Mouse (Mus musculus): ENCODE measurements around the gene Gdpd3. TPM values are rescaled to one million over a fixed set of nuclear protein-coding genes. Genes with fewer than 3 reads are reported as not detected.
A peak's percentile ranks its signal among the peaks of the same experiment; 100 is the strongest.

Gene Gdpd3
- total RNA-seq, 1 experiment: 4.0 TPM

- in situ Hi-C loops (cut with MboI; ENCODE audit: low sequenced_read_pairs in 2 of 2, unreplicated experiment in 2 of 2): no loop called here
- H3K4me3 ChIP-seq (ENCODE audit: insufficient read depth in 1 of 2, low read depth in 1 of 2, low read length in 2 of 2, poor library complexity in 1 of 2, severe bottlenecking in 1 of 2): no peak overlapping the region
- no peaks in the 10 kb centered on the region for H3K9me3 ChIP-seq (ENCODE audit: control insufficient read depth, insufficient read depth, low read depth, low read length)
- H3K9ac ChIP-seq (ENCODE audit: insufficient read depth, low read depth, low read length, poor library complexity, severe bottlenecking): no peak overlapping the region
- no peak overlapping the region for H3K27ac ChIP-seq (ENCODE audit: insufficient read depth, low read depth, low read length, poor library complexity, severe bottlenecking)
- peaks cover 61% of the 10 kb centered on the region for H3K36me3 ChIP-seq (ENCODE audit: control insufficient read depth, insufficient read depth, low read length, poor library complexity, severe bottlenecking)
- H3K4me1 ChIP-seq (ENCODE audit: control insufficient read depth in 2 of 2, insufficient read depth in 2 of 2, low read length in 2 of 2, poor library complexity in 1 of 2): peaks cover 0 to 7% of the 10 kb centered on the region in 2 experiments; a peak in 1 of 4 replicates
- DNase-seq (ENCODE audit: low read depth, low spot score): no peak
- no peak for TF ChIP-seq ZNF384 (IDR thresholded peaks at IDR 0.05; ENCODE audit: low read depth, low read length)
- no peak for TF ChIP-seq ZC3H11A (IDR thresholded peaks at IDR 0.05; ENCODE audit: borderline replicate concordance, low read depth, low read length)
- no peak for TF ChIP-seq MAFK (IDR thresholded peaks at IDR 0.05; ENCODE audit: insufficient read depth, low read depth, low read length)
- TF ChIP-seq HCFC1 (IDR thresholded peaks at IDR 0.05; ENCODE audit: borderline replicate concordance, insufficient read depth, low read length): no peak
- no peak for TF ChIP-seq CHD2 (IDR thresholded peaks at IDR 0.05; ENCODE audit: low read depth, low read length)
Observed at GRCm38 (mm10) chr7:126786142-126786541, 20.0 kb downstream of the Gdpd3 start.

GRCm38 (mm10) chr7:126789141-126789540, 23.0 kb downstream of the Gdpd3 start:
- in situ Hi-C loops (cut with MboI; ENCODE audit: low sequenced_read_pairs in 2 of 2, unreplicated experiment in 2 of 2): no loop called here

GRCm38 (mm10) chr7:126791851-126792720, 26.0 kb downstream of the Gdpd3 start, which contains the start of gene Ppp4c:
TSS of gene Ppp4c (minus strand) at chr7:126792496.
- peaks cover 0 to 7% of the 10 kb centered on the region in 2 experiments; a peak in 1 of 4 replicates for H3K4me1 ChIP-seq (ENCODE audit: control insufficient read depth in 2 of 2, insufficient read depth in 2 of 2, low read length in 2 of 2, poor library complexity in 1 of 2)
- TF ChIP-seq HCFC1 (IDR thresholded peaks at IDR 0.05; ENCODE audit: borderline replicate concordance, insufficient read depth, low read length) (peak; percentile 79), ZC3H11A (IDR thresholded peaks at IDR 0.05; ENCODE audit: borderline replicate concordance, low read depth, low read length) (no peak)
- H3K9ac ChIP-seq (ENCODE audit: insufficient read depth, low read depth, low read length, poor library complexity, severe bottlenecking): peak within 1 kb of the TSS; percentile 98
- H3K36me3 ChIP-seq (ENCODE audit: control insufficient read depth, insufficient read depth, low read length, poor library complexity, severe bottlenecking): peaks cover 51% of the 10 kb centered on the region
- in situ Hi-C loops (cut with MboI; ENCODE audit: low sequenced_read_pairs in 2 of 2, unreplicated experiment in 2 of 2): no loop called here
- H3K4me3 ChIP-seq (ENCODE audit: insufficient read depth in 1 of 2, low read depth in 1 of 2, low read length in 2 of 2, poor library complexity in 1 of 2, severe bottlenecking in 1 of 2): peak within 1 kb of the TSS; percentile 88 to 95
- peak; percentile 98 for DNase-seq (ENCODE audit: low read depth, low spot score)
- H3K27ac ChIP-seq (ENCODE audit: insufficient read depth, low read depth, low read length, poor library complexity, severe bottlenecking): peak within 1 kb of the TSS; percentile 96
- no peaks in the 10 kb centered on the region for H3K9me3 ChIP-seq (ENCODE audit: control insufficient read depth, insufficient read depth, low read depth, low read length)

More at GRCm38 (mm10) chr7:126789141-126789540, 23.0 kb downstream of the Gdpd3 start:
- TF ChIP-seq ZC3H11A (IDR thresholded peaks at IDR 0.05; ENCODE audit: borderline replicate concordance, low read depth, low read length) (no peak), CHD2 (IDR thresholded peaks at IDR 0.05; ENCODE audit: low read depth, low read length) (no peak), HCFC1 (IDR thresholded peaks at IDR 0.05; ENCODE audit: borderline replicate concordance, insufficient read depth, low read length) (no peak), MAFK (IDR thresholded peaks at IDR 0.05; ENCODE audit: insufficient read depth, low read depth, low read length) (no peak), ZNF384 (IDR thresholded peaks at IDR 0.05; ENCODE audit: low read depth, low read length) (no peak)
- Histone ChIP-seq H3K9ac (ENCODE audit: insufficient read depth, low read depth, low read length, poor library complexity, severe bottlenecking) (no peak overlapping the region), H3K4me3 (ENCODE audit: insufficient read depth in 1 of 2, low read depth in 1 of 2, low read length in 2 of 2, poor library complexity in 1 of 2, severe bottlenecking in 1 of 2) (no peak overlapping the region), H3K4me1 (ENCODE audit: control insufficient read depth in 2 of 2, insufficient read depth in 2 of 2, low read length in 2 of 2, poor library complexity in 1 of 2) (peaks cover 0 to 4% of the 10 kb centered on the region in 2 experiments; a peak in 1 of 4 replicates), H3K27ac (ENCODE audit: insufficient read depth, low read depth, low read length, poor library complexity, severe bottlenecking) (no peak overlapping the region), H3K9me3 (ENCODE audit: control insufficient read depth, insufficient read depth, low read depth, low read length) (no peaks in the 10 kb centered on the region), H3K36me3 (ENCODE audit: control insufficient read depth, insufficient read depth, low read length, poor library complexity, severe bottlenecking) (peaks cover 55% of the 10 kb centered on the region)
- no peak for DNase-seq (ENCODE audit: low read depth, low spot score)

GRCm38 (mm10) chr7:126792721-126793443, 26.7 kb downstream of the Gdpd3 start:
- TF ChIP-seq CHD2 (IDR thresholded peaks at IDR 0.05; ENCODE audit: low read depth, low read length) (no peak), HCFC1 (IDR thresholded peaks at IDR 0.05; ENCODE audit: borderline replicate concordance, insufficient read depth, low read length) (no peak), MAFK (IDR thresholded peaks at IDR 0.05; ENCODE audit: insufficient read depth, low read depth, low read length) (no peak), ZNF384 (IDR thresholded peaks at IDR 0.05; ENCODE audit: low read depth, low read length) (no peak), ZC3H11A (IDR thresholded peaks at IDR 0.05; ENCODE audit: borderline replicate concordance, low read depth, low read length) (no peak)
- H3K27ac ChIP-seq (ENCODE audit: insufficient read depth, low read depth, low read length, poor library complexity, severe bottlenecking): peak overlapping the region; percentile 48; the same call in 1 of the 2 replicates
- H3K36me3 ChIP-seq (ENCODE audit: control insufficient read depth, insufficient read depth, low read length, poor library complexity, severe bottlenecking): peaks cover 51% of the 10 kb centered on the region
- H3K9ac ChIP-seq (ENCODE audit: insufficient read depth, low read depth, low read length, poor library complexity, severe bottlenecking): peak overlapping the region; percentile 63
- H3K9me3 ChIP-seq (ENCODE audit: control insufficient read depth, insufficient read depth, low read depth, low read length): no peaks in the 10 kb centered on the region
- no peak for DNase-seq (ENCODE audit: low read depth, low spot score)
- peak overlapping the region; percentile 88 to 95 for H3K4me3 ChIP-seq (ENCODE audit: insufficient read depth in 1 of 2, low read depth in 1 of 2, low read length in 2 of 2, poor library complexity in 1 of 2, severe bottlenecking in 1 of 2)
- H3K4me1 ChIP-seq (ENCODE audit: control insufficient read depth in 2 of 2, insufficient read depth in 2 of 2, low read length in 2 of 2, poor library complexity in 1 of 2): peaks cover 0 to 10% of the 10 kb centered on the region in 2 experiments; a peak in 1 of 4 replicates
- in situ Hi-C loops (cut with MboI; ENCODE audit: low sequenced_read_pairs in 2 of 2, unreplicated experiment in 2 of 2): no loop called here
